Mouse (Mus musculus): Measurements from ENCODE around the gene Olfr1216. TPM values are rescaled to one million over a fixed set of nuclear protein-coding genes. Genes with fewer than 3 reads are reported as not detected.
"Not testable (repeated sequence)": the region's sequence is repeated elsewhere in the genome, so short reads cannot be mapped to it uniquely, and the experiment has no call there.

The Olfr1216 gene
- not detected in 2 replicates for polyA plus RNA-seq (2012; rRNA removed)

DNA sequence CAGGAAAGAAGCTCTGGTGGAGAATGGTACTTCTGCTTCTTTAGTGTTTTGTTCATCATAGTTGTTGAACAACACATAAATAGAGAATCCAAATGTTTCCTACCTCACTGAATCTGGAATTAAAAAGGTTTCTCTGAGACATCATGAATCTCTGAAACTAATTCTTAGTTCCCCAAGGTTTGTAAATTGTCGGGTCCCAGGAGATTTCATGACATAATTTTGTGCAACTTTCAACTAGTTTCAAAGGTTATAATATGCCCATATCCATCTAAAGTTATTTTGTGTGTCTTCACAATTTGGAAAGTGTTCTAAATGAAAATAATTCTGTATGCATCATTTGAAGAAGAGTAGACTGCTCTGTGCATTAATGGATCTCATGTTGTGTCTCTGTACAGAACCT, at the start of gene Olfr1216:
TSS of gene Olfr1216 (minus strand) at position 101 of the 400 bp plus-strand sequence.
- DNase-seq (ENCODE audit: low read depth): no peak

GRCm38 (mm10) chr2:89061087-89061486, 42.9 kb upstream of the Olfr1216 start, which contains the start of gene Olfr1218:
Gene Olfr1218, minus strand, starts transcription at chr2:89061187.
- DNase-seq (ENCODE audit: low read depth): no peak

DNA sequence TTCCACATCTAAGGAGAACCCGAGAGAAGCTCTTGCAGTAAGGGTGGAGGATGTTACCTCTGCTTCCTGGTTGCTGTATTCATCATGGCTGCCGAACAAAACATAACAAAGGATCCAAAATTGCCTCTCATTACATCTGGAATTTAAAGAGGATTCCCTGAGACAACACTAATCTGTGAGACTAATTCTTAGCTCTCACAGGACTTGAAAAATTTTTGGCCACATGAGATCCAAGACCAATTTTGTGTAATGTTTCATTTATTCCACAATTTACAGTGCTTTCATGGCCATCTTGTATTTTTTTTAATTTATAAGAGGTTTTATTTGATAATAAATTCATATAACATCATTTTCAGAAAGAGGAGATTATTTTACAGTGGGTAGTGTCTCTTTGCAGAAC, 13.8 kb upstream of the Olfr1216 start, which contains the start of gene Olfr1217:
TSS of gene Olfr1217 (minus strand) at position 101 of the 400 bp plus-strand sequence.
- DNase-seq (ENCODE audit: low read depth): no peak

DNA sequence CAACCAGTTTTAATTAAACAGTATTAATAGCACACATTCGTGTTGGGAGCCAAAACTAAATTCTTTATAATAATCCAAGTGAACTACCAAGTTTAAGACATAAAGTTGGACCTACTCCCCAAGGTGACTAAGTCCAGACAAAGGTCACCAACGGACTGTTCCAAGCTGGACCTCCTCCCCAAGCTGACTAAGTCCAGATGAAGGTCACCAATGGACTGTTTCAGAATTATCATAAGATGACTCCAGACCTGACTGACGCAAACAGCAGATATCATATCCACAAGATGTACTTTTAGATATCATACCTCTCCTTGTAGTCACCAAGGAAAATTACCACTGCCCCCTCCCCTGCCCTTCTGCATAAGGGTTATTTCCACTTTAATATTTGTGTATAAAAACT, 3.3 kb upstream of the Olfr1216 start:
- DNase-seq (ENCODE audit: low read depth): not testable (repeated sequence)

GRCm38 (mm10) chr2:89006873-89007272, 11.3 kb downstream of the Olfr1216 start, which contains the start of gene Olfr1215:
Gene Olfr1215, minus strand, starts transcription at chr2:89006973.
- DNase-seq (ENCODE audit: low read depth): no peak

GRCm38 (mm10) chr2:88992553-88992952, 25.6 kb downstream of the Olfr1216 start, which contains the start of gene Olfr1214:
Gene Olfr1214, minus strand, starts transcription at chr2:88992653.
- no peak for DNase-seq (ENCODE audit: low read depth)

- no peak for DNase-seq (ENCODE audit: low read depth)
These were observed 38.0 kb downstream of the Olfr1216 start, which contains the start of gene Gm13762 for GRCm38 (mm10) chr2:88980181-88980580. Gene Gm13762, minus strand, starts transcription at chr2:88980281.

Other genes starting within 250 kb of the Olfr1216 start
- not detected in 2 replicates for gene Olfr1200, start 247.9 kb downstream of the Olfr1216 start, polyA plus RNA-seq (2012; rRNA removed)
- not detected in 2 replicates for gene Olfr1201, start 225.3 kb downstream of the Olfr1216 start, polyA plus RNA-seq (2012; rRNA removed)
- gene Olfr1202, start 203.8 kb downstream of the Olfr1216 start, polyA plus RNA-seq (2012; rRNA removed): not detected in 2 replicates
- gene Olfr1205, start 188.6 kb downstream of the Olfr1216 start, polyA plus RNA-seq (2012; rRNA removed): not detected in 2 replicates
- gene Olfr1204, start 169.0 kb downstream of the Olfr1216 start, polyA plus RNA-seq (2012; rRNA removed): not detected in 2 replicates
- gene Olfr1206, start 155.1 kb downstream of the Olfr1216 start, polyA plus RNA-seq (2012; rRNA removed): not detected in 2 replicates
- gene Olfr1208, start 116.0 kb downstream of the Olfr1216 start, polyA plus RNA-seq (2012; rRNA removed): not detected in 2 replicates
- not detected in 2 replicates for gene Olfr1209, start 103.2 kb downstream of the Olfr1216 start, polyA plus RNA-seq (2012; rRNA removed)
- gene Olfr1211, start 80.2 kb downstream of the Olfr1216 start, polyA plus RNA-seq (2012; rRNA removed): not detected in 2 replicates
- not detected in 2 replicates for gene Olfr1212, start 64.4 kb downstream of the Olfr1216 start, polyA plus RNA-seq (2012; rRNA removed)
- not detected in 2 replicates for gene Gm13762, start 38.1 kb downstream of the Olfr1216 start, polyA plus RNA-seq (2012; rRNA removed)
- not detected in 2 replicates for gene Olfr1214, start 25.7 kb downstream of the Olfr1216 start, polyA plus RNA-seq (2012; rRNA removed)
- not detected in 2 replicates for gene Olfr1215, start 11.4 kb downstream of the Olfr1216 start, polyA plus RNA-seq (2012; rRNA removed)
- not detected in 2 replicates for gene Olfr1217, start 13.7 kb upstream of the Olfr1216 start, polyA plus RNA-seq (2012; rRNA removed)
- gene Olfr1218, start 42.8 kb upstream of the Olfr1216 start, polyA plus RNA-seq (2012; rRNA removed): not detected in 2 replicates
- not detected in 2 replicates for gene Olfr1219, start 65.2 kb upstream of the Olfr1216 start, polyA plus RNA-seq (2012; rRNA removed)
- not detected in 2 replicates for gene Olfr1220, start 88.5 kb upstream of the Olfr1216 start, polyA plus RNA-seq (2012; rRNA removed)
- not detected in 2 replicates for gene Olfr1221, start 98.9 kb upstream of the Olfr1216 start, polyA plus RNA-seq (2012; rRNA removed)
- gene Olfr1222, start 114.7 kb upstream of the Olfr1216 start, polyA plus RNA-seq (2012; rRNA removed): not detected in 2 replicates
- not detected in 2 replicates for gene Olfr1223, start 133.2 kb upstream of the Olfr1216 start, polyA plus RNA-seq (2012; rRNA removed)
- not detected in 2 replicates for gene Olfr1224-ps1, start 145.8 kb upstream of the Olfr1216 start, polyA plus RNA-seq (2012; rRNA removed)
- not detected in 2 replicates for gene Olfr1225, start 156.3 kb upstream of the Olfr1216 start, polyA plus RNA-seq (2012; rRNA removed)
- gene Olfr1226, start 181.7 kb upstream of the Olfr1216 start, polyA plus RNA-seq (2012; rRNA removed): not detected in 2 replicates
- gene Olfr1228, start 235.7 kb upstream of the Olfr1216 start, polyA plus RNA-seq (2012; rRNA removed): not detected in 2 replicates

All from gonadal fat pad, adult 2 months (tissue).